Mouse (Mus musculus) frontal cortex, adult (tissue): ENCODE data around the gene Rxra.
A peak's percentile ranks its signal among the peaks of the same experiment; 100 is the strongest.

ENCODE experiments used
- ATAC-seq: cut with Nextera tagmentation; 2 replicates; pipeline ENCODE4 v1.9.2; 2017; ENCODE audit warnings: mild to moderate bottlenecking, moderate library complexity, mixed read lengths; ENCODE audit not compliant: low TSS enrichment

Gene Rxra

GRCm38 (mm10) chr2:27762920-27763780, 86.9 kb downstream of the Rxra start:
- no peak for ATAC-seq

DNA sequence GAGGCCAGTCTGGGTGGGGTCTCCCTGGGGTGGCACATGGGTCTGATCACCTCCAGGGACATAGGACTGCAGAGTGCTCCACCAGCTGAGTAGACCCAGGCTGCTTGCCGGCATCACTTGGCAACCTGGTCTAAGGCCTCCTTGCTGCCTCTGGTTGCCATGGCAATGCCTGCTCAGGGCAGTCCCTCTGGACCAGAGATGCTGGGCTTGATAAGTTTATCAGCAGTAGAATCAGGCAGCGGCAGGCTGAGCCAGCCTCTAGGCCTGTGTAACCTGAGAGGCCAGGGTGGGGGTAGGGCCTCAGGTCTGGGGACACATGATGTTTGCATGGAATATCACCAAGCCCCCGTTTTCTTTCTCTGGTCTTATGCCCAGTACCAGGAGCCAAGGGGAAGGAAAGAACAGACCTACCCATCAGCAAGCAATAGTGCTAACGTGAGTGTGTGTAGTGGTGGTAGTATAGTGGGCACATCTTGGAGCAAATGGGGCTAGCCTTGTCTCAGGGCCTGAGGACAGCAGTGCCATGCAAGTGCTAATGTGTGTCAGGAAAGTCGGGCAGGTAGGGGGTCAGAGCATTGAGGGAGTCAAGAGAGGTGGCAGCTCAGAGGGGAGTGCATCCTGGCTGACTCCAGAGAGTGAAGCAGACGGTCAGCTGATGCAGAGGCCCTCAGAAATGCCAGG, 88.2 kb downstream of the Rxra start:
- no peak for ATAC-seq

- peak; percentile 71 for ATAC-seq
Measured at GRCm38 (mm10) chr2:27764937-27765319, 88.7 kb downstream of the Rxra start.

GRCm38 (mm10) chr2:27767773-27768172, 91.5 kb downstream of the Rxra start:
- ATAC-seq, result no peak

- ATAC-seq, result no peak
Measured at GRCm38 (mm10) chr2:27769701-27770100, 93.5 kb downstream of the Rxra start.

DNA sequence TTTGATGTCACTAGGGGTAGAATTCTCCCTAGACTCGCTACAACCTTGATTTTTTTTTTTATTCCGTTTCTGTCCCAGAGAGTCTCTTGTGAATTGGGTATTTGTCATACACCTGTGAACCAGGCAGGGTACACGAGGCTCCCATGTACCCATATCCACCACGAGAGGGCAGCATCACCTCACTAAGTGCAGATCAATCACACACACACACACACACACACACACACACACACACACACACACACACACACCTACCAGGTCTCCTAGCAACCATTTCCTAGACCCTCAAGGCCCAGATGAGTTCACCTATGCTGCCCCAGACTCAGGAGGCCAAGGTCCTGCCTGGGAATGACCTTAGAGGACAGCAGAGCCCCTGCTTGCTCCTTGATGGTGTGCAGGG, 94.0 kb downstream of the Rxra start:
- no peak for ATAC-seq

DNA sequence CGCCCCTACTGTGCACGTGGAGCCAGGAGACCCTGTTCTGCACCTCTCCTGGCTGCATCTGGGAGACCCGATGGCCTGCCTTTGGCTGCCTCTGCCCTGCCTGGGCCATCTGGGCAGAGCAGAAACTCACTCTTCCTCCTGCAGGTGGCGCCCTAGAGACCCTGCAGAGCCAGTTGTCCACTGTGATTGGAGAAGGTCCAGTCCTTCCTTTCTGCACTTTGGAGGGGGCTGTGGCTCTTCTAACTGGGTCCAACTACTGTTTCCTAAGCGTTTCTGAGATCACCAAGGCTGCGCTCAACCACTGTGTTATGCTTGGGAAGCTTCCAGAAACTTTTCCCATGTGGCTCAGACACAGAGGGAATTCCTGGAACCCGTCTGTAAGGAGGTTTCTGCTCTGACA, 95.7 kb downstream of the Rxra start:
- ATAC-seq, result peak; percentile 51; the same call in 1 of the 2 replicates

GRCm38 (mm10) chr2:27772841-27773388, 96.7 kb downstream of the Rxra start:
- ATAC-seq, result no peak

DNA sequence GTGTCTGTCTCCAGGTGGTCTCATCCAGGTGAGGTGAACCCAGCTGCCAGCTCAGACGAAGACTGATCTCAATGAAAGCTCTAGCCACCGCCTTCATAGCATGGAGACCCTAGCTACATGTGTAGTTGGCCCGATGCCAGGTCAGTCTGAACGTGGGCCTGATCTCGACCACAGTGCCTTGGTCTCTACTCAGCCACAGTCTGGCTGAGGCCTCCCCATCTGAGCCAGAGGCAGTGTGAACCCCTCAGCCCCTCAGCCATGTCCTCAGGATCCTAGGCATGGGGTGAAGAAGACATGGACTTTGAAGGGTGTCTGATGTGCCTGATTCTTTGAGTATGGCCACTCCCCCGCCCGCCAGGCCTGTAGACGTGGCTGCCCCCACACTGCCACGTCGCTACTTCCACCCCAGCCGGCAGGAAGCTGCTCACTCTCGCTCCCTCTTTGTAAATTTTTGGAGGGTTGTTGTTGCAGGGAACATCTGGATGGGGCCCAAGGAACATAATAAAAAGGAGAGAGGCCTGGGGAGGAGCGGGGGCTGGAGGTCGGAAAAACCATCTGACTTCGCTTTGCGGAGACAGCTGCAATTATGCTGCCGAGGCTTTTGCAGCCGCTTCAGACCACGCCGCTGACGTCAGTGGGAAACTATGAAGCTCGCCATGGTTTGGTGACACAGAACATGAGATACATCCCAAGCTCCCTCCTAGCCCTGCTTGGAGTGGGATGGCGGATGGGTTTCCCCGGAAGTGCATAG, 97.9 kb downstream of the Rxra start:
- ATAC-seq, result no peak

DNA sequence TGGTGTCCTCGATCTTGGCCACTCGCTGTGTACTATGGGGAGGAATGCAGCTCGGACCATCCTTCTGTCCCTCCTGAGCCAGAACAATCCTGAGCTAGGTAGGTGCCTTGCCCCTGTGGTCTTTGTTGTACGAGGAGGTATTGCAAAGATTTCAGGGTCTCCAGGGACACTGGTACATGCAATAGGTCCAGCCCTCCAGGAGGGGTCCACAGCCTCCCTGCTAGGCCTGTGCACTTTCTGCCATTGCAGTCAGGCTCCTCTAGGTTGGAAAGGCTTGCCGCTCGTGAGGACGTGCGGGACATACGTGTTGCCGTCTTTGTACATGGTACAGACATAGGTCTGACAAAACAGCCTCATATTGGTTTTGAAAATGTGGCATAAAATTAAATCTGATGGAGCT, 98.8 kb downstream of the Rxra start:
- ATAC-seq, result no peak

- no peak for ATAC-seq
Measured at GRCm38 (mm10) chr2:27775625-27776024, 99.4 kb downstream of the Rxra start.

GRCm38 (mm10) chr2:27777756-27778155, 101.5 kb downstream of the Rxra start:
- ATAC-seq, result no peak

- ATAC-seq, result no peak
Measured at GRCm38 (mm10) chr2:27778289-27778688, 102.0 kb downstream of the Rxra start.

DNA sequence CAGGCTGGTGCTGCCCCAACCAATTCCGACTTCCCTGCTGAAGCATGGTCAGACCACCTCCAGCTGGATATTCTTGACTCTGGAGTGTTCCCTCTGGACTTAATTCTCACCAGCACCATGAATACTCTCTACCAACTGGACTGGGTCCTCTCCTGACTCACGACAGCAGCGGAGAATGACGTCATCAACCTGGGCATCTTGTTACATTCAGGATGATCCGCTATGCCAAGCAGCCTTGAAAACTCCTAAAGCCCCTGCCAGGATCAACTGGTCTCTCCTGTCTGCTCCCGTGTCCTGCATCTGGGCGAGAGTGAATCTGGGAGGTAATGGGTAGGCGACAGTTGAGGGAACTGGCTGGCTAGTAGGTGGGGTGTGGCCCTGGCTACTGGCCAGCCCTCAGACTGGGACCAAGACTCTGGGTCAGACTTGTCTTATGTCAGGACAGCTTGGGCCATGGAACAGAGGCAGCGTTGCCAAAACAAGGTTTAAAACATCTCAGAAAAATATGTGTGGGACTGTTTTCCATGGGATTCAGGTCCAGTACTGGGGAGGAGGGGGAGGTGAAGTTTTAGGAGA, 103.1 kb downstream of the Rxra start:
- no peak; the same call in 1 of the 2 replicates for ATAC-seq

DNA sequence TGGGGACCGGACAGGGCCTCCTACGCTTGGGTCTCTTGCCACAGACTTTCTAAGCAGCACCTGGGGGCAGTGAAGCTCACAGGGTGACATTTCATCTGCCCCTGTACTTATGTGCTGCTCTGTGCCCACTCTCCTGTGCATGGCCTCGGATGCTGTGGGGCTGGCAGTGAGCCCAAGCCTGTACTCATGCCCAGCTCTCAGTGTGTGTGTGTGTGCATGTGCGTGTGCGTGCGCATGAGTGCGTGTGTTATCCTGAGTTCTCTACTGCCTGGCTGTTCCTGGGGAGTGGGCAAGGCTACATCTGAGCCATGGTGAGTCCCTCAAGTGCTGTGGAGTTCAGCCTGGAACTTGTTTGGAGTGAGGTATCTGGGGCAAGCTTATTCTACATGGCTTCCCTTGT, 103.9 kb downstream of the Rxra start:
- no peak for ATAC-seq

DNA sequence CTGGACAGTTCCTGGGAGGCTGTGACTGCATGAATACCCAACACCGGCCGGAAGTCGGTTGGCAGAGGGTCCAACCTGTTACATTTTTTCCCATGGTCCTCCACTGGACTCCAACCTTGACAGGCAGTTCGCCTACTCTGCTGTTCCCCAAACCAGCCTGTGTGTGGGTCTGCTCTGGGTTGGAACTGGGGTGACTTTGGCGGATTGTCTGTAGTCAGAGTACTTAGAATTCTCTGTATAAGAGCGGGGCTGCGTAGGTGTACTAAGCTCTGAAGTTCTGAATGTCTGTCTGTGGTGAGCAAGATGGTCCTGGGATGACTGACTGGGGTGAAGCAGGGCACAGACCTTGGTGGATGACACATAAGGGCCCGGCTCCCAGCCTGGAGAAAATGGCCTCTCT, 109.1 kb downstream of the Rxra start:
- peak; percentile 66 for ATAC-seq

- peak; percentile 91 for ATAC-seq
Measured at GRCm38 (mm10) chr2:27785973-27786417, 109.8 kb downstream of the Rxra start.

- no peak for ATAC-seq
Measured at GRCm38 (mm10) chr2:27791571-27791970, 115.3 kb downstream of the Rxra start.

GRCm38 (mm10) chr2:27799018-27799417, 122.8 kb downstream of the Rxra start:
- no peak for ATAC-seq

DNA sequence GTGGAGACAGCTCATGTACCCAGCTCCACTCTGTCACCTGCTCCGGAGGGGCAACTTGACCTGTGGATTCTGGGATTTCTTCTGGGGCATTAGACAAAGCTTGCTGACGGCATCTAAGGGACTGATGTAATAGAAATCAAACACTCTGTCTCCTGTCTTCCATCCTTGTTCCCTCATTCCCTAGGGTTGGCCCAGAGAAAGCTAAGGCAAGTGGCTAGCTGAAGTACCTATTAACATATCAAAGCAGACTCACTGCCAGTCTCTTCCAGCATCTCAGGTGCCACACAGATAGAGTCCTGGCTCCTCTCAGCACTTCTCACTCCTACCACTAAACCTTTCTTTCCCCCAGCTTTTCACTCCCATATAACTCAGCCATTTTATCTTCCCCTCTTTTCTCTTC, 124.8 kb downstream of the Rxra start:
- ATAC-seq, result no peak

GRCm38 (mm10) chr2:27802493-27802892, 126.3 kb downstream of the Rxra start:
- peak; percentile 93 for ATAC-seq

DNA sequence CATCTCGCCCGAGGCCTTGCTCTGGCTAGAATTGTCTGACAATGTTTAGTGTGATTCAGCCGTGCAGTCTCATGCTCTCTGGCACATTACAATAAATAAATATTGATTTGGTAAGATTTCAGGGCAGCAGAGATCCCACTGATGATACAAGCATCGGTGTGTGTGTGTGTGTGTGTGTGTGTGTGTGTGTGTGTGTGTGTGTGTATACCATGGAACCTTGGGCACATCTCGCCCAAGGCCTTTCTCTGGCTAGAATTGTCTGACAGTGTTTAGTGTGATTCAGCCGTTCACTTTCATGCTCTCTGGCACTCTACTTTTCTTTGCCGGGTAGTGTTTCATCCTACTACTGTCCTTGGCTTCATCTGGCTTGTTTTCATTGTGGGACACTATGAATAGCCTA, 130.5 kb downstream of the Rxra start:
- ATAC-seq, result no peak
